Mouse (Mus musculus): ENCODE measurements around the gene Pdk2. TPM values are rescaled to one million over a fixed set of nuclear protein-coding genes. Genes with fewer than 3 reads are reported as not detected.

The Pdk2 gene
- total RNA-seq, 2 experiments from 2014 or later = 104 to 110 TPM

Other genes with a start within 250 kb of the Pdk2 start
- 10 to 100 TPM; 22.7 to 26.9 TPM for gene Col1a1, start 105.1 kb downstream of the Pdk2 start, total RNA-seq (2021)
- gene Hils1, start 73.8 kb downstream of the Pdk2 start, total RNA-seq (2021) = not detected
- gene Sgca, start 65.0 kb downstream of the Pdk2 start, total RNA-seq (2021) = under 1 TPM; 0.50 to 0.69 TPM
- gene Ppp1r9b, start 50.3 kb downstream of the Pdk2 start, total RNA-seq (2021) = 100 to 1,000 TPM; 700 to 743 TPM
- gene Samd14, start 31.5 kb downstream of the Pdk2 start, total RNA-seq (2021) = 10 to 100 TPM; 24.3 to 30.2 TPM
- 10 to 100 TPM; 15.2 to 16.2 TPM for gene Itga3, start 35.4 kb upstream of the Pdk2 start, total RNA-seq (2021)
- not detected for gene Dlx3, start 78.8 kb upstream of the Pdk2 start, total RNA-seq (2021)
- not detected for gene Dlx4, start 104.9 kb upstream of the Pdk2 start, total RNA-seq (2021)
- not detected for gene Tac4, start 220.2 kb upstream of the Pdk2 start, total RNA-seq (2021)